Mouse (Mus musculus): ENCODE data around the gene Palm2. TPM values are rescaled to one million over a fixed set of nuclear protein-coding genes. Genes with fewer than 3 reads are reported as not detected.

Palm2 gene
- polyA plus RNA-seq, 1 experiment from 2014 or later, result 1.3 TPM

- no peaks in the 10 kb centered on the region for H3K27me3 ChIP-seq
- no peak overlapping the region for H3K9ac ChIP-seq
- H3K27ac ChIP-seq, result no peak overlapping the region
- no peak overlapping the region for H3K4me3 ChIP-seq
- H3K9me3 ChIP-seq (replicated peaks), result no peaks in the 10 kb centered on the region
- WGBS, result 95% methylated on average over 2 of the region's 2 CpGs
- H3K4me2 ChIP-seq, result no peak overlapping the region
- no peaks in the 10 kb centered on the region for H3K36me3 ChIP-seq (ENCODE audit: poor library complexity, severe bottlenecking)
- ATAC-seq, result no peak
- no peaks in the 10 kb centered on the region for H3K4me1 ChIP-seq
These were observed 248.3 kb downstream of the Palm2 start for GRCm38 (mm10) chr4:57682341-57682740.

- Histone ChIP-seq H3K9me3 (replicated peaks) (no peaks in the 10 kb centered on the region), H3K4me1 (no peaks in the 10 kb centered on the region), H3K4me3 (no peak overlapping the region), H3K4me2 (no peak overlapping the region), H3K36me3 (ENCODE audit: poor library complexity, severe bottlenecking) (no peaks in the 10 kb centered on the region), H3K9ac (no peak overlapping the region), H3K27me3 (no peaks in the 10 kb centered on the region), H3K27ac (no peak overlapping the region)
- 88% methylated on average over 11 of the region's 11 CpGs for WGBS
- ATAC-seq, result no peak
These were observed 248.9 kb downstream of the Palm2 start for GRCm38 (mm10) chr4:57682944-57683343.

GRCm38 (mm10) chr4:57684676-57685215 lies 250.7 kb downstream of the Palm2 start:
- Histone ChIP-seq H3K4me2 (no peak overlapping the region), H3K36me3 (ENCODE audit: poor library complexity, severe bottlenecking) (no peaks in the 10 kb centered on the region), H3K4me3 (no peak overlapping the region), H3K27me3 (peaks cover 3% of the 10 kb centered on the region; the same call in 1 of the 2 replicates), H3K9ac (no peak overlapping the region), H3K4me1 (0 out of 2 replicates have a peak, but pooled peaks cover 3% of the 10 kb centered on the region), H3K27ac (no peak overlapping the region), H3K9me3 (replicated peaks) (no peaks in the 10 kb centered on the region)
- 87% methylated on average over 12 of the region's 12 CpGs for WGBS
- ATAC-seq, result no peak

- ATAC-seq, result no peak
- Histone ChIP-seq H3K9me3 (replicated peaks) (no peaks in the 10 kb centered on the region), H3K36me3 (ENCODE audit: poor library complexity, severe bottlenecking) (no peaks in the 10 kb centered on the region), H3K4me2 (no peak overlapping the region), H3K9ac (no peak overlapping the region), H3K4me3 (no peak overlapping the region), H3K27ac (no peak overlapping the region), H3K27me3 (peaks cover 11% of the 10 kb centered on the region), H3K4me1 (0 out of 2 replicates have a peak, but pooled peaks cover 3% of the 10 kb centered on the region)
- 77% methylated on average over 3 of the region's 3 CpGs for WGBS
These were observed 252.7 kb downstream of the Palm2 start for GRCm38 (mm10) chr4:57686736-57687135.

- H3K4me1 ChIP-seq, result 0 out of 2 replicates have a peak, but pooled peaks cover 3% of the 10 kb centered on the region
- 85% methylated on average over 3 of the region's 3 CpGs for WGBS
- no peak for ATAC-seq
- H3K27me3 ChIP-seq, result peaks cover 11% of the 10 kb centered on the region
- no peak overlapping the region for H3K4me2 ChIP-seq
- no peaks in the 10 kb centered on the region for H3K9me3 ChIP-seq (replicated peaks)
- H3K27ac ChIP-seq, result no peak overlapping the region
- no peak overlapping the region for H3K9ac ChIP-seq
- H3K36me3 ChIP-seq (ENCODE audit: poor library complexity, severe bottlenecking), result no peaks in the 10 kb centered on the region
- no peak overlapping the region for H3K4me3 ChIP-seq
These were observed 253.5 kb downstream of the Palm2 start for GRCm38 (mm10) chr4:57687583-57687982.

- Histone ChIP-seq H3K4me2 (no peak overlapping the region), H3K36me3 (ENCODE audit: poor library complexity, severe bottlenecking) (no peaks in the 10 kb centered on the region), H3K27ac (no peak overlapping the region), H3K9me3 (replicated peaks) (no peaks in the 10 kb centered on the region), H3K4me3 (no peak overlapping the region), H3K27me3 (peaks cover 11% of the 10 kb centered on the region), H3K9ac (no peak overlapping the region), H3K4me1 (0 out of 2 replicates have a peak, but pooled peaks cover 3% of the 10 kb centered on the region)
- 78% methylated on average over 9 of the region's 9 CpGs for WGBS
- ATAC-seq, result no peak
These were observed 254.1 kb downstream of the Palm2 start for GRCm38 (mm10) chr4:57688131-57688530.

GRCm38 (mm10) chr4:57690001-57690400 lies 256.0 kb downstream of the Palm2 start:
- H3K9ac ChIP-seq, result no peak overlapping the region
- no peak for ATAC-seq
- H3K36me3 ChIP-seq (ENCODE audit: poor library complexity, severe bottlenecking), result no peaks in the 10 kb centered on the region
- WGBS, result 75% methylated on average over 6 of the region's 6 CpGs
- no peak overlapping the region for H3K27ac ChIP-seq
- H3K4me3 ChIP-seq, result no peak overlapping the region
- peaks cover 11% of the 10 kb centered on the region for H3K27me3 ChIP-seq
- 0 out of 2 replicates have a peak, but pooled peaks cover 3% of the 10 kb centered on the region for H3K4me1 ChIP-seq
- H3K4me2 ChIP-seq, result no peak overlapping the region
- H3K9me3 ChIP-seq (replicated peaks), result no peaks in the 10 kb centered on the region

- ATAC-seq, result no peak
- no peak overlapping the region for H3K4me3 ChIP-seq
- no peak overlapping the region for H3K9ac ChIP-seq
- no peak overlapping the region for H3K27ac ChIP-seq
- WGBS, result 40% methylated on average over 1 of the region's 1 CpGs
- 0 out of 2 replicates have a peak, but pooled peaks cover 3% of the 10 kb centered on the region for H3K4me1 ChIP-seq
- no peaks in the 10 kb centered on the region for H3K9me3 ChIP-seq (replicated peaks)
- no peak overlapping the region for H3K4me2 ChIP-seq
- H3K27me3 ChIP-seq, result peaks cover 11% of the 10 kb centered on the region
- H3K36me3 ChIP-seq (ENCODE audit: poor library complexity, severe bottlenecking), result no peaks in the 10 kb centered on the region
These were observed 256.8 kb downstream of the Palm2 start for GRCm38 (mm10) chr4:57690805-57691204.

GRCm38 (mm10) chr4:57694356-57695136 lies 260.5 kb downstream of the Palm2 start:
- Histone ChIP-seq H3K4me3 (no peak overlapping the region), H3K9me3 (replicated peaks) (no peaks in the 10 kb centered on the region), H3K9ac (no peak overlapping the region), H3K4me2 (no peak overlapping the region), H3K4me1 (no peaks in the 10 kb centered on the region), H3K27me3 (peaks cover 8% of the 10 kb centered on the region; the same call in 1 of the 2 replicates), H3K36me3 (ENCODE audit: poor library complexity, severe bottlenecking) (no peaks in the 10 kb centered on the region), H3K27ac (no peak overlapping the region)
- no peak for ATAC-seq
- 87% methylated on average over 5 of the region's 5 CpGs for WGBS

- Histone ChIP-seq H3K27me3 (no peaks in the 10 kb centered on the region), H3K9me3 (replicated peaks) (no peaks in the 10 kb centered on the region), H3K27ac (no peak overlapping the region), H3K9ac (no peak overlapping the region), H3K4me1 (no peaks in the 10 kb centered on the region), H3K4me3 (no peak overlapping the region), H3K4me2 (no peak overlapping the region), H3K36me3 (ENCODE audit: poor library complexity, severe bottlenecking) (no peaks in the 10 kb centered on the region)
- ATAC-seq, result no peak
- WGBS, result 96% methylated on average over 11 of the region's 11 CpGs
These were observed 262.9 kb downstream of the Palm2 start for GRCm38 (mm10) chr4:57696955-57697354.

- H3K4me3 ChIP-seq, result no peak overlapping the region
- no peak overlapping the region for H3K4me2 ChIP-seq
- no peaks in the 10 kb centered on the region for H3K4me1 ChIP-seq
- H3K9ac ChIP-seq, result no peak overlapping the region
- no peak for ATAC-seq
- 85% methylated on average over 12 of the region's 12 CpGs for WGBS
- no peaks in the 10 kb centered on the region for H3K9me3 ChIP-seq (replicated peaks)
- no peak overlapping the region for H3K27ac ChIP-seq
- no peaks in the 10 kb centered on the region for H3K27me3 ChIP-seq
- no peaks in the 10 kb centered on the region for H3K36me3 ChIP-seq (ENCODE audit: poor library complexity, severe bottlenecking)
These were observed 264.0 kb downstream of the Palm2 start for GRCm38 (mm10) chr4:57697918-57698611.

GRCm38 (mm10) chr4:57701576-57701975 lies 267.5 kb downstream of the Palm2 start:
- Histone ChIP-seq H3K27ac (no peak overlapping the region), H3K9me3 (replicated peaks) (no peaks in the 10 kb centered on the region), H3K36me3 (ENCODE audit: poor library complexity, severe bottlenecking) (no peaks in the 10 kb centered on the region), H3K27me3 (no peaks in the 10 kb centered on the region), H3K9ac (no peak overlapping the region), H3K4me3 (no peak overlapping the region), H3K4me1 (no peaks in the 10 kb centered on the region), H3K4me2 (no peak overlapping the region)
- ATAC-seq, result no peak
- WGBS, result 91% methylated on average over 5 of the region's 5 CpGs

Measured in forebrain, embryonic 13.5 days (tissue).